Mouse (Mus musculus): ENCODE measurements around the gene Gm11444. TPM values are rescaled to one million over a fixed set of nuclear protein-coding genes. Genes with fewer than 3 reads are reported as not detected.

Gene Gm11444
- polyA plus RNA-seq, 1 experiment, result not detected

GRCm38 (mm10) chr11:85841980-85842379 is 8.2 kb downstream of the Gm11444 start:
- Histone ChIP-seq H3K27me3 (ENCODE audit: control insufficient read depth, insufficient read depth, low read length, poor library complexity, severe bottlenecking) (peaks cover 47% of the 10 kb centered on the region), H3K9ac (ENCODE audit: low read depth, poor library complexity, severe bottlenecking) (peak overlapping the region; percentile 67), H3K9me3 (replicated peaks; ENCODE audit: control insufficient read depth, insufficient read depth, low read length, poor library complexity, severe bottlenecking) (no peaks in the 10 kb centered on the region), H3K27ac (ENCODE audit: insufficient read depth, low read length) (no peak overlapping the region), H3K4me3 (ENCODE audit: low read depth, low read length) (peak overlapping the region; percentile 23), H3K4me1 (ENCODE audit: control insufficient read depth, insufficient read depth, low read length) (no peaks in the 10 kb centered on the region), H3K36me3 (ENCODE audit: control insufficient read depth, insufficient read depth, low read length, poor library complexity, severe bottlenecking) (no peaks in the 10 kb centered on the region)
- TF ChIP-seq CTCF (IDR thresholded peaks at IDR 0.05; ENCODE audit: low read depth, low read length) (peak; percentile 68), EP300 (IDR thresholded peaks at IDR 0.05; ENCODE audit: insufficient read depth, low read depth, low read length) (no peak)

DNA sequence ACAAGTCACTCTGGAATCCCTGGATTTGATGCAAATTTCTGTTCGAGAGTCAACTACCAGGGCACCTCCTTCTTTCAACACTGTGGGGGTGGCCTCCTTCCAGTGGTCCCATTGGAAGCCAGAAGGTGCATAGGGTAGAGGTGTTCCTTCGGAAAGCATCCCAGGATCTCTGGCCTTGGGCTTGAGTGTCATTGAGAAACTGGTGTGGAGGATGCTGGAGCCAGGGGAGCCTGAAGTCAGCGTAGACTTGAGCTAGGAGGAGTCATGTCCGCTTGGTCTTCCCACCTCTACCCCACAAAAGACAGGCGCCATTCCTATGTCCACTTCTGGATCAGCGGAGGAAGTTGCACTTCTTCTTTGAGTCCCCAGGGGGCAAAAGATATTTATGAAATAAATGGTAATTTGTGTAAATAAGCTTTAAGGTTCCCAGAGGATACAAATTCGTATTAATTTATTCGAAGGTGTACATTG is 8.9 kb downstream of the Gm11444 start:
- Histone ChIP-seq H3K4me1 (ENCODE audit: control insufficient read depth, insufficient read depth, low read length) (no peaks in the 10 kb centered on the region), H3K9ac (ENCODE audit: low read depth, poor library complexity, severe bottlenecking) (peak overlapping the region; percentile 67; the same call in 1 of the 2 replicates), H3K36me3 (ENCODE audit: control insufficient read depth, insufficient read depth, low read length, poor library complexity, severe bottlenecking) (no peaks in the 10 kb centered on the region), H3K9me3 (replicated peaks; ENCODE audit: control insufficient read depth, insufficient read depth, low read length, poor library complexity, severe bottlenecking) (no peaks in the 10 kb centered on the region), H3K4me3 (ENCODE audit: low read depth, low read length) (no peak overlapping the region), H3K27me3 (ENCODE audit: control insufficient read depth, insufficient read depth, low read length, poor library complexity, severe bottlenecking) (peaks cover 54% of the 10 kb centered on the region), H3K27ac (ENCODE audit: insufficient read depth, low read length) (no peak overlapping the region)
- TF ChIP-seq POLR2A (IDR thresholded peaks at IDR 0.05; ENCODE audit: insufficient read depth, low read length) (no peak), EP300 (IDR thresholded peaks at IDR 0.05; ENCODE audit: insufficient read depth, low read depth, low read length) (no peak), CTCF (IDR thresholded peaks at IDR 0.05; ENCODE audit: low read depth, low read length) (no peak)

DNA sequence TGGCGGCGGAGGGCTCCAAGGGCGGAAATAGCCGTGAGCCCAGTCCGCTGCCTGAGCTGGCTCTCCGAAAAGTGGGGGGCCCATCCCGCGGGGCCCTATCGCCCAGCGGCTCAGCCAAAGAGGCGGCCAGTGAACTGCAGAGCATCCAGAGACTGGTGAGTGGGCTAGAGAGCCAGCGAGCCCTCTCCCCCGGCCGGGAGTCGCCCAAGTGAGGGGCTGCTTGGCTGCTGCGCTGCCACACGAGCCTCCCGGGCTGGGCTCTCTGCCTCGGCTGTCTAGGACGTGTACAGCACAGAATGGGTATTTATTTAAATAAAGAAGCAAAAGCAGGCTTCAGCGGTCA is 9.4 kb downstream of the Gm11444 start:
- Histone ChIP-seq H3K27me3 (ENCODE audit: control insufficient read depth, insufficient read depth, low read length, poor library complexity, severe bottlenecking) (peaks cover 58% of the 10 kb centered on the region), H3K9me3 (replicated peaks; ENCODE audit: control insufficient read depth, insufficient read depth, low read length, poor library complexity, severe bottlenecking) (no peaks in the 10 kb centered on the region), H3K36me3 (ENCODE audit: control insufficient read depth, insufficient read depth, low read length, poor library complexity, severe bottlenecking) (no peaks in the 10 kb centered on the region), H3K9ac (ENCODE audit: low read depth, poor library complexity, severe bottlenecking) (peak overlapping the region; percentile 17; the same call in 1 of the 2 replicates), H3K4me1 (ENCODE audit: control insufficient read depth, insufficient read depth, low read length) (no peaks in the 10 kb centered on the region), H3K27ac (ENCODE audit: insufficient read depth, low read length) (no peak overlapping the region), H3K4me3 (ENCODE audit: low read depth, low read length) (peak overlapping the region; percentile 26)
- TF ChIP-seq EP300 (IDR thresholded peaks at IDR 0.05; ENCODE audit: insufficient read depth, low read depth, low read length) (no peak), POLR2A (IDR thresholded peaks at IDR 0.05; ENCODE audit: insufficient read depth, low read length) (no peak), CTCF (IDR thresholded peaks at IDR 0.05; ENCODE audit: low read depth, low read length) (no peak)

DNA sequence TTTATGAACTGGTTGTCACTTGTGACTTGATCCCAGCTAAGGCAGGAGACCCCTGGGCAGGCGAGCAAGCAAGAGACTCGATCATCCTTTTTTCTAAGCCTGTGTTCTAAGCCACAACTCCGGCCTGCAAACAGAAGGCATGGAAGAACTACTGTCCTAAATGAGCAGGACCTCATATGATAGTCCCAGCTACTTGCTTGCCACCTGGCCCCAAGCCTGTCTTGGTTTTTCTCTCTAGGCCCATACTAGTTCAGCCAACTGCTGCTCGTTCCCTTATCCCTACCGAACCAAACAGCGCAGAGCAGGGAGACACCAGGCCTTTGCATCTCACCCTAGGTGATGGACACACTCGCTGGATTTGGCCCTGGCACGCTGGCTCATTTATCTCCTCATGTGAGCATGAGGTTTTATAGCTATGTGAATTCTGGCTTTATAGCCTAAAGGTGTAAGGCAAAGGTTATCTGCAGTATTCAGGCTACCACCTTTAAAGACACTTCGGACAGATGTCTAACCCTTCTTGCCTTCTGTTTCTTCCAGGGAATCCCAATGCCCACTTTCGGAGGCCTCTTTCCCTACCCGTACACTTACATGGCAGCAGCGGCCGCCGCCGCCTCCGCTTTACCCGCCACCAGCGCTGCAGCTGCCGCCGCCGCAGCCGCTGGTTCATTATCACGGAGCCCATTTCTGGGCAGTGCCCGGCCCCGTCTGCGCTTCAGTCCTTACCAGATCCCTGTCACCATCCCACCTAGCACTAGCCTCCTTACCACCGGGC is 9.9 kb downstream of the Gm11444 start:
- H3K4me1 ChIP-seq (ENCODE audit: control insufficient read depth, insufficient read depth, low read length), result no peaks in the 10 kb centered on the region
- no peaks in the 10 kb centered on the region for H3K9me3 ChIP-seq (replicated peaks; ENCODE audit: control insufficient read depth, insufficient read depth, low read length, poor library complexity, severe bottlenecking)
- TF ChIP-seq POLR2A (IDR thresholded peaks at IDR 0.05; ENCODE audit: insufficient read depth, low read length) (no peak), CTCF (IDR thresholded peaks at IDR 0.05; ENCODE audit: low read depth, low read length) (no peak), EP300 (IDR thresholded peaks at IDR 0.05; ENCODE audit: insufficient read depth, low read depth, low read length) (no peak)
- H3K27me3 ChIP-seq (ENCODE audit: control insufficient read depth, insufficient read depth, low read length, poor library complexity, severe bottlenecking), result peaks cover 58% of the 10 kb centered on the region
- peak overlapping the region; percentile 17; the same call in 1 of the 2 replicates for H3K9ac ChIP-seq (ENCODE audit: low read depth, poor library complexity, severe bottlenecking)
- H3K27ac ChIP-seq (ENCODE audit: insufficient read depth, low read length), result no peak overlapping the region
- H3K4me3 ChIP-seq (ENCODE audit: low read depth, low read length), result peak overlapping the region; percentile 26
- no peaks in the 10 kb centered on the region for H3K36me3 ChIP-seq (ENCODE audit: control insufficient read depth, insufficient read depth, low read length, poor library complexity, severe bottlenecking)

DNA sequence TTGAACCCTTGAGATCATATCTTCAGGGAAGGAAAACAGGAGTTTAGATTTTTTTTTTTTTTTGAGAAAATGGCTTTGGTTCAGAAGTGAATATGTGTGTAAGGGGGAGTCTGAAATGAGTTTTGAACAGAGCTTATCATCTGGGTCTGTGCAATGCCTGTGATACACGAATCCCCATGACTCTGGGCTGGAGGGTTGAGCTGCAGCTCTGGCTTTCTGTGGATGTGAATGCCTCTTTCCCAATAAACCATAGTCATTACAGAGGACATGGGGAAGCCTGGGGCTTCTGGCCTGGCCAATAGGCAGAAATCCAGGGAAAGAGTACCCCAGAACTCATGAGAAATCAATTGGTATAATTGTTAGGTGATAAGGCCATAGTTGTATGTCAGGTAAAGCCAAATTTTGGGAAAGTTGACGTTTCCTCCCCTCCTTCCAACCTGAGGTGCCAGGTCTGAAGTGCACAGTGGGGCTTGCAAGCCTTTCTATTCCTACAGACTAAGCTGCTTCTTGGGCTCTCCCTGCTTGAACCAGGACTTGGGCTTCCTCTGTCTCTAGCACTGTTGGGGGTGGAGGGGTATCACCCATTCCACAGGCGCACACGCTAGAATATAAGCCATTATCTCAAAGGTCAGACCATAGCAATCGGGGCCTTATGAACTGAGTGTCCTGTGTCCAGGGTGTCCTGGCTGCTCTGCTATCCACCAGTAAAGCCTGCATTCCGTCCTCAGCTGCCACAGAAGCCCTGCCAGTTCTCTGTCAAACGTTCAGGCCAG is 10.7 kb downstream of the Gm11444 start:
- Histone ChIP-seq H3K27ac (ENCODE audit: insufficient read depth, low read length) (no peak overlapping the region), H3K4me3 (ENCODE audit: low read depth, low read length) (no peak overlapping the region), H3K4me1 (ENCODE audit: control insufficient read depth, insufficient read depth, low read length) (no peaks in the 10 kb centered on the region), H3K9me3 (replicated peaks; ENCODE audit: control insufficient read depth, insufficient read depth, low read length, poor library complexity, severe bottlenecking) (no peaks in the 10 kb centered on the region), H3K36me3 (ENCODE audit: control insufficient read depth, insufficient read depth, low read length, poor library complexity, severe bottlenecking) (no peaks in the 10 kb centered on the region), H3K27me3 (ENCODE audit: control insufficient read depth, insufficient read depth, low read length, poor library complexity, severe bottlenecking) (peaks cover 65% of the 10 kb centered on the region), H3K9ac (ENCODE audit: low read depth, poor library complexity, severe bottlenecking) (no peak overlapping the region)
- TF ChIP-seq POLR2A (IDR thresholded peaks at IDR 0.05; ENCODE audit: insufficient read depth, low read length), result no peak
- no peak for TF ChIP-seq CTCF (IDR thresholded peaks at IDR 0.05; ENCODE audit: low read depth, low read length)
- no peak for TF ChIP-seq EP300 (IDR thresholded peaks at IDR 0.05; ENCODE audit: insufficient read depth, low read depth, low read length)

Data from ES-Bruce4 (cell line).